26 mouse cellular contexts compared by ENCODE assay signal in genomic region chr12:59135096-59135495, GRCm38 (mm10). TPM values are rescaled to one million over a fixed set of nuclear protein-coding genes. Genes with fewer than 3 reads are reported as not detected.
DNase-seq lines count a peak whose midpoint lies in the region; ATAC-seq and TF ChIP-seq lines count a peak whose summit lies in the region.
"Had no signal": no experiment of that assay in that cellular context is flagged by ENCODE, and none has a peak within 500 bp of the region (broad histone marks: within the 10 kb centered on the region; RNA-seq: fewer than 3 reads in every experiment).

No protein-coding gene starts in this region.

- peaks cover 68% of the 10 kb centered on the region for H3K4me1 ChIP-seq in erythroblast, embryonic 14.5 days (ENCODE audit: control insufficient read depth)
- peaks cover 10 to 24% of the 10 kb centered on the region in 2 experiments for H3K4me1 ChIP-seq in MEL (ENCODE audit: control insufficient read depth in 1 of 2, insufficient read depth in 2 of 2, low read length in 2 of 2)
- H3K4me1 ChIP-seq in liver, embryonic 13.5 days (replicated peaks), result peaks cover 62% of the 10 kb centered on the region
- H3K4me1 ChIP-seq in liver, embryonic 16.5 days (ENCODE audit: control insufficient read depth, low read depth, low read length), result peaks cover 44% of the 10 kb centered on the region

- no peak for TF ChIP-seq CTCF in MEL (IDR thresholded peaks at IDR 0.05 in 2 of 3, conservative IDR thresholded peaks at IDR 0.05 in 1 of 3; ENCODE audit: control insufficient read depth in 1 of 3, insufficient read depth in 1 of 3, low read depth in 2 of 3, low read length in 3 of 3, poor library complexity in 1 of 3, severe bottlenecking in 1 of 3)

- intact Hi-C loops in gastrocnemius, postnatal 14 days (cut with DNase I; ENCODE audit: low total_unique reads), result loop anchor here (10.0 kb wide), 1 partner anchor 70 kb away; the partner anchor contains the start of genes Pnn and Trappc6b

- H3K27ac ChIP-seq in MEL (ENCODE audit: control insufficient read depth, low read depth, low read length), result peak overlapping the region; percentile 91
- peak overlapping the region; percentile 75 for H3K27ac ChIP-seq in liver, embryonic 13.5 days
- H3K27ac ChIP-seq in liver, embryonic 16.5 days (ENCODE audit: low read length), result peak overlapping the region; percentile 66
- H3K27ac ChIP-seq: embryonic facial prominence, embryonic 12.5 days; embryonic facial prominence, embryonic 15.5 days; forebrain, embryonic 10.5 days; forebrain, embryonic 13.5 days; hindbrain, embryonic 13.5 days; intestine, embryonic 15.5 days had no signal

- peak; percentile 78 for DNase-seq in MEL (ENCODE audit: low read depth, low spot score)
- DNase-seq in liver, embryonic 13.5 days, result no peak
- no peak for DNase-seq in gastrocnemius, postnatal 14 days
- DNase-seq in adrenal gland, adult 8-10 months, result no peak
- DNase-seq in retina, embryonic 14.5 days (ENCODE audit: low spot score), result no peak
- DNase-seq: adrenal gland, postnatal 10 days; cerebellum, adult 11 months; cerebellum, adult 2 months; cerebellum, adult 9-11 months; cerebellum, postnatal 25 days; gastrocnemius, postnatal 10 days; heart, postnatal 14 days had no signal

- no peaks in the 10 kb centered on the region for H3K9me3 ChIP-seq in erythroblast, embryonic 14.5 days (ENCODE audit: control insufficient read depth, low read length)
- no peaks in the 10 kb centered on the region for H3K9me3 ChIP-seq in MEL (replicated peaks; ENCODE audit: insufficient read depth, low read length)
- no peaks in the 10 kb centered on the region for H3K9me3 ChIP-seq in liver, embryonic 13.5 days (replicated peaks)
- H3K9me3 ChIP-seq in liver, embryonic 16.5 days (replicated peaks; ENCODE audit: control insufficient read depth, low read length), result no peaks in the 10 kb centered on the region
- H3K9me3 ChIP-seq: embryonic facial prominence, embryonic 12.5 days; embryonic facial prominence, embryonic 15.5 days; forebrain, embryonic 10.5 days; forebrain, embryonic 13.5 days; heart, embryonic 12.5 days; hindbrain, embryonic 13.5 days; intestine, embryonic 15.5 days had no signal

- peak overlapping the region; percentile 62 for H3K9ac ChIP-seq in MEL (ENCODE audit: control insufficient read depth, low read depth, low read length, poor library complexity, severe bottlenecking)
- peak overlapping the region; percentile 56; the same call in 1 of the 2 replicates for H3K9ac ChIP-seq in liver, embryonic 13.5 days
- no peak overlapping the region for H3K9ac ChIP-seq in liver, embryonic 16.5 days (ENCODE audit: low read depth, low read length)
- H3K9ac ChIP-seq: embryonic facial prominence, embryonic 12.5 days; embryonic facial prominence, embryonic 15.5 days; forebrain, embryonic 13.5 days; heart, embryonic 12.5 days; hindbrain, embryonic 13.5 days; intestine, embryonic 15.5 days had no signal

- TF ChIP-seq EP300 in MEL (IDR thresholded peaks at IDR 0.05; ENCODE audit: low read depth in 1 of 2, low read length in 2 of 2), result no peak

- peak overlapping the region; percentile 63 for H3K4me2 ChIP-seq in liver, embryonic 13.5 days
- peak overlapping the region; percentile 56 for H3K4me2 ChIP-seq in liver, embryonic 16.5 days (ENCODE audit: low read depth, low read length)
- H3K4me2 ChIP-seq: embryonic facial prominence, embryonic 12.5 days; embryonic facial prominence, embryonic 15.5 days; forebrain, embryonic 13.5 days; heart, embryonic 12.5 days; hindbrain, embryonic 13.5 days; intestine, embryonic 15.5 days had no signal

- H3K36me3 ChIP-seq in erythroblast, embryonic 14.5 days (ENCODE audit: control insufficient read depth), result peaks cover 35% of the 10 kb centered on the region
- peaks cover 32 to 41% of the 10 kb centered on the region in 2 experiments for H3K36me3 ChIP-seq in MEL (ENCODE audit: control insufficient read depth in 1 of 2, insufficient read depth in 2 of 2, low read length in 2 of 2)
- peaks cover 30% of the 10 kb centered on the region for H3K36me3 ChIP-seq in liver, embryonic 13.5 days
- peaks cover 15% of the 10 kb centered on the region for H3K36me3 ChIP-seq in liver, embryonic 16.5 days (ENCODE audit: control insufficient read depth, insufficient read depth)

- 72% methylated on average over 4 of the region's 4 CpGs for WGBS in liver, embryonic 13.5 days (ENCODE audit: insufficient replicate concordance)
- WGBS in liver, embryonic 16.5 days (ENCODE audit: insufficient replicate concordance), result 75% methylated on average over 4 of the region's 4 CpGs

- TF ChIP-seq RAD21 in MEL (IDR thresholded peaks at IDR 0.05; ENCODE audit: low read depth, low read length), result no peak

- TF ChIP-seq POLR2A in MEL (IDR thresholded peaks at IDR 0.05; ENCODE audit: control insufficient read depth in 1 of 2, insufficient read depth in 1 of 2, low read depth in 1 of 2, low read length in 2 of 2, poor library complexity in 1 of 2), result no peak

- H3K79me2 ChIP-seq in MEL (ENCODE audit: control insufficient read depth, insufficient read depth, low read length, poor library complexity), result peaks cover 62% of the 10 kb centered on the region

- ATAC-seq in erythroblast, adult 5-6 weeks (replicated peaks; ENCODE audit: low FRiP score, poor library complexity, severe bottlenecking), result no peak
- no peak for ATAC-seq in liver, embryonic 13.5 days (ENCODE audit: low read depth)
- ATAC-seq in liver, embryonic 16.5 days (ENCODE audit: low read depth), result no peak
- ATAC-seq: activated CD4-positive, CD25-positive, alpha-beta regulatory T cell, adult 4 months; forebrain, embryonic 13.5 days; forebrain, embryonic 16.5 days; hindbrain, embryonic 16.5 days; intestine, embryonic 15.5 days had no signal

- H3K4me3 ChIP-seq in erythroblast, embryonic 14.5 days (replicated peaks), result peak overlapping the region; percentile 54
- peak overlapping the region; percentile 25 to 31; a peak in 3 of 4 replicates for H3K4me3 ChIP-seq in MEL (ENCODE audit: control insufficient read depth in 1 of 2, insufficient read depth in 1 of 2, low read depth in 2 of 2, low read length in 2 of 2)
- H3K4me3 ChIP-seq in liver, embryonic 13.5 days (replicated peaks), result peak overlapping the region; percentile 38; the same call in 1 of the 2 replicates
- no peak overlapping the region for H3K4me3 ChIP-seq in liver, embryonic 16.5 days (ENCODE audit: low read depth, low read length)
- H3K4me3 ChIP-seq: embryonic facial prominence, embryonic 12.5 days; embryonic facial prominence, embryonic 15.5 days; forebrain, embryonic 10.5 days; forebrain, embryonic 13.5 days; heart, embryonic 12.5 days; hindbrain, embryonic 13.5 days; intestine, embryonic 15.5 days had no signal

- no peaks in the 10 kb centered on the region for H3K27me3 ChIP-seq in erythroblast, embryonic 14.5 days (ENCODE audit: control insufficient read depth)
- no peaks in the 10 kb centered on the region for H3K27me3 ChIP-seq in MEL (ENCODE audit: control insufficient read depth in 1 of 2, insufficient read depth in 2 of 2, low read length in 2 of 2)
- H3K27me3 ChIP-seq in liver, embryonic 13.5 days, result no peaks in the 10 kb centered on the region
- H3K27me3 ChIP-seq in liver, embryonic 16.5 days (ENCODE audit: control insufficient read depth, insufficient read depth, low read depth, low read length), result no peaks in the 10 kb centered on the region
- H3K27me3 ChIP-seq: CH12.LX; embryonic facial prominence, embryonic 12.5 days; embryonic facial prominence, embryonic 15.5 days; forebrain, embryonic 13.5 days; heart, embryonic 12.5 days; hindbrain, embryonic 13.5 days; intestine, embryonic 15.5 days had no signal

TF ChIP-seq in MEL, 35 proteins besides CTCF, POLR2A, EP300 and RAD21:
- no peak for TF ChIP-seq MEF2A (IDR thresholded peaks at IDR 0.05; ENCODE audit: extremely low read depth, insufficient replicate concordance, low read depth, low read length, poor library complexity, severe bottlenecking)
- TF ChIP-seq MYC (IDR thresholded peaks at IDR 0.05; ENCODE audit: low read depth, low read length), result 0 out of 2 replicates have a peak, but pooled peaks have one; percentile 23

RNA-seq across cellular contexts. Expression of gene Mia2, which starts 39.5 kb away (rescaled TPM):
- polyA plus RNA-seq in erythroblast, embryonic 14.5 days (2012), result 1.2 and 1.5 TPM in 2 replicates
- 40.5 and 54.1 TPM in 2 replicates for total RNA-seq in erythroblast, adult 5-6 weeks (2015; ENCODE audit: low replicate concordance)
- total RNA-seq in erythroblast, adult 5-6 weeks (2017; ENCODE audit: low replicate concordance), result 66.7 and 125 TPM in 2 replicates
- total RNA-seq in MEL (2012; rRNA removed), result 103 and 134 TPM in 2 replicates
- 100 to 1,000 TPM in 1 of 2 experiments, not detected in 1; 175 TPM for polyA plus RNA-seq in MEL (2012; ENCODE audit: insufficient read depth in 1 of 2, insufficient read length in 2 of 2, low read depth in 1 of 2, low replicate concordance in 2 of 2, missing spikeins in 1 of 2)
- polyA plus RNA-seq in liver, embryonic 13.5 days (2015; fragmentation: Nextera tagmentation; extraction: Ambion mirVana), result 47.8 and 63.2 TPM in 2 replicates
- polyA plus RNA-seq in liver, embryonic 16.5 days (2015; fragmentation: Nextera tagmentation; extraction: Ambion mirVana), result 53.3 and 56.2 TPM in 2 replicates
- 10 to 100 TPM; 62.5 to 69.8 TPM for total RNA-seq in gastrocnemius, postnatal 14 days (2021)
- 100 to 1,000 TPM; 105 to 141 (median 129) TPM for total RNA-seq in adrenal gland, adult 8-10 months (2022)
